Mouse (Mus musculus) 3T3-L1 (cell line): ENCODE data around the gene Atp6v0e.

Source experiments
- DNase-seq: peaks from one replicate; pipeline ENCODE4 v3.0.0-alpha.2; 2015; ENCODE audit warnings: low read depth, low spot score

Gene Atp6v0e

GRCm38 (mm10) chr17:26717868-26718267 lies 54.8 kb downstream of the Atp6v0e start:
- DNase-seq: peak; percentile 49

GRCm38 (mm10) chr17:26719405-26719804 lies 56.4 kb downstream of the Atp6v0e start:
- no peak for DNase-seq

- no peak for DNase-seq
These were observed 58.8 kb downstream of the Atp6v0e start for GRCm38 (mm10) chr17:26721802-26722201.

- no peak for DNase-seq
These were observed 61.8 kb downstream of the Atp6v0e start for GRCm38 (mm10) chr17:26724790-26725189.

- DNase-seq: peak; percentile 23
These were observed 63.6 kb downstream of the Atp6v0e start for GRCm38 (mm10) chr17:26726674-26727073.

- DNase-seq: peak; percentile 98
These were observed 64.2 kb downstream of the Atp6v0e start for GRCm38 (mm10) chr17:26727110-26727755.

GRCm38 (mm10) chr17:26742581-26742980 lies 79.5 kb downstream of the Atp6v0e start:
- no peak for DNase-seq

GRCm38 (mm10) chr17:26743294-26743693 lies 80.3 kb downstream of the Atp6v0e start:
- DNase-seq: no peak
